Mouse (Mus musculus): ENCODE data around the gene Olfr1054. TPM values are rescaled to one million over a fixed set of nuclear protein-coding genes. Genes with fewer than 3 reads are reported as not detected.
"Not testable (repeated sequence)": the region's sequence is repeated elsewhere in the genome, so short reads cannot be mapped to it uniquely, and the experiment has no call there.

Olfr1054 gene
- polyA plus RNA-seq (2012; rRNA removed) = not detected in 2 replicates

DNA sequence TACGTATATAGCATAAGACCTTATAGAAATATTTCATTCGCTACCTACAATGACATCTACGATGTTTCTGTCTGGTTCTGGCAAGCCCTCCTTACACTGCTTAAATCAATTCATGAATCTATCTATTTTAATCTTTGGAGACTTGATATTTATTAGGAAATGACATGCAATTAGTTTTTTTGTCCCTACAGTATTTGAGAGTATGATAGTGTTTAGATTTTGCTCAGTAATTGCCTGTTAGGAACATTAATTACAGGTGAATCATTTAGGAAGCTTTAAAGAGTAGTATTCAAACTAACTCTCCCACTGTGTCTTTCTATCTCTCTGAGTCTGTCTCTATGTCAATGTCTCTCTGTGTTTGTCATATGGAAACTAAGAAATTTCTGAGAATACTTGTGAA lies at the start of gene Olfr1054:
Gene Olfr1054, minus strand, starts transcription at position 101 of the 400 bp plus-strand sequence.
- no peak within 1 kb of the TSS for H3K4me3 ChIP-seq (replicated peaks; ENCODE audit: extremely low read depth, low read depth, low read length)
- WGBS = 78% methylated on average over 3 of the region's 3 CpGs
- H3K4me1 ChIP-seq (ENCODE audit: control insufficient read depth, insufficient read depth, low read length) = no peaks in the 10 kb centered on the region
- TF ChIP-seq POLR2A (IDR thresholded peaks at IDR 0.05; ENCODE audit: borderline replicate concordance, extremely low read depth, low read depth, low read length) (no peak), CTCF (IDR thresholded peaks at IDR 0.05; ENCODE audit: insufficient read depth, low read length) (no peak)
- DNase-seq = no peak

DNA sequence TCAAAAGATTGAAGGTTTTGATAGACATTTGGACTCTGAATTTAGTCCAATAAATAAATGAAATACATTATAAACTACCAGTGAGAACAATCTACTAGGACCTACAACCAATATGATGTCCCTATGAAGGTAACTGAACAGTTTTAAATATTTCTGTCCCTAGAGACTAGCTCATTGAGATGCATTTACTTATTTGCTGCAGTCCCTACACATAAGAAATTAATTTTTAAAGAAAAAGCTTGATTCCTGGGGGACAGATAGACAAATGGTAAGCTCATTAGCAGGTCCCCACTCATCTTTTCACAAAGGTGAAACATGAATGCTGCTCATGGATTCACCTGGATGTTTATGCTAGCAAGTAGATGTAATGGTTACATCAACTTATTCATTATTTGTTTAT lies 43.1 kb upstream of the Olfr1054 start, which contains the start of gene Olfr1057:
Gene Olfr1057, minus strand, starts transcription at position 101 of the 400 bp plus-strand sequence.
- DNase-seq = no peak
- no peak within 1 kb of the TSS for H3K4me3 ChIP-seq (replicated peaks; ENCODE audit: extremely low read depth, low read depth, low read length)
- TF ChIP-seq POLR2A (IDR thresholded peaks at IDR 0.05; ENCODE audit: borderline replicate concordance, extremely low read depth, low read depth, low read length) = no peak
- TF ChIP-seq CTCF (IDR thresholded peaks at IDR 0.05; ENCODE audit: insufficient read depth, low read length) = no peak
- H3K4me1 ChIP-seq (ENCODE audit: control insufficient read depth, insufficient read depth, low read length) = no peaks in the 10 kb centered on the region

- not testable (repeated sequence) for H3K4me3 ChIP-seq (replicated peaks; ENCODE audit: extremely low read depth, low read depth, low read length); DNase-seq; H3K4me1 ChIP-seq (ENCODE audit: control insufficient read depth, insufficient read depth, low read length)
- 67% methylated on average over 1 of the region's 6 CpGs for WGBS
Measured at GRCm38 (mm10) chr2:86366342-86366741, 31.1 kb upstream of the Olfr1054 start.

DNA sequence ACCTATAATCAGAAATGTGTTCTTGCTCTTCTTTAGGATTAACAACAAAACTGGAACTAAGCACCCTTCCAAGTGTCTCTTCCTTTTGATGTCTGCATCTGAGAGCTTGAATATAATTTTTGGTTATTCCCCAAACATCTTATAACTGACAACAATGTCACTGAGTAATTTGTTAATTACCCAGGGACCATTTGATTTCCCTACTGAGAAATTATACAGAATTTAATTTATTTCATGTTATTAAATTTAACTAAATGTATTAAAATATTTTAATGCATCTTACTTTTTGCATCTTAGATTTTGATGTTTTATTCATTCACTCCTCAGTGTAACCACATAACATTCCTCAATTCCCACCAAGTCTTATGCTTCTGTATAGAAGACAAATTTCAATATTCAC lies 27.1 kb upstream of the Olfr1054 start, which contains the start of gene Olfr1056:
Gene Olfr1056, minus strand, starts transcription at position 101 of the 400 bp plus-strand sequence.
- DNase-seq = no peak
- no peaks in the 10 kb centered on the region for H3K4me1 ChIP-seq (ENCODE audit: control insufficient read depth, insufficient read depth, low read length)

GRCm38 (mm10) chr2:86351751-86352150 lies 16.5 kb upstream of the Olfr1054 start:
- not testable (repeated sequence) for H3K4me3 ChIP-seq (replicated peaks; ENCODE audit: extremely low read depth, low read depth, low read length); DNase-seq; H3K4me1 ChIP-seq (ENCODE audit: control insufficient read depth, insufficient read depth, low read length)
- 88% methylated on average over 1 of the region's 1 CpGs for WGBS

More for the DNA sequence above, 27.1 kb upstream of the Olfr1054 start, which contains the start of gene Olfr1056:
- H3K4me3 ChIP-seq (replicated peaks; ENCODE audit: extremely low read depth, low read depth, low read length) = no peak within 1 kb of the TSS
- TF ChIP-seq POLR2A (IDR thresholded peaks at IDR 0.05; ENCODE audit: borderline replicate concordance, extremely low read depth, low read depth, low read length) (no peak), CTCF (IDR thresholded peaks at IDR 0.05; ENCODE audit: insufficient read depth, low read length) (no peak)

GRCm38 (mm10) chr2:86350184-86350583 lies 15.0 kb upstream of the Olfr1054 start, which contains the start of gene Olfr1055:
Gene Olfr1055, minus strand, starts transcription at chr2:86350284.
- TF ChIP-seq POLR2A (IDR thresholded peaks at IDR 0.05; ENCODE audit: borderline replicate concordance, extremely low read depth, low read depth, low read length) = no peak
- no peak for TF ChIP-seq CTCF (IDR thresholded peaks at IDR 0.05; ENCODE audit: insufficient read depth, low read length)
- Histone ChIP-seq H3K4me3 (replicated peaks; ENCODE audit: extremely low read depth, low read depth, low read length) (no peak within 1 kb of the TSS), H3K4me1 (ENCODE audit: control insufficient read depth, insufficient read depth, low read length) (no peaks in the 10 kb centered on the region)
- 80% methylated on average over 5 of the region's 5 CpGs for WGBS
- DNase-seq = no peak

DNA sequence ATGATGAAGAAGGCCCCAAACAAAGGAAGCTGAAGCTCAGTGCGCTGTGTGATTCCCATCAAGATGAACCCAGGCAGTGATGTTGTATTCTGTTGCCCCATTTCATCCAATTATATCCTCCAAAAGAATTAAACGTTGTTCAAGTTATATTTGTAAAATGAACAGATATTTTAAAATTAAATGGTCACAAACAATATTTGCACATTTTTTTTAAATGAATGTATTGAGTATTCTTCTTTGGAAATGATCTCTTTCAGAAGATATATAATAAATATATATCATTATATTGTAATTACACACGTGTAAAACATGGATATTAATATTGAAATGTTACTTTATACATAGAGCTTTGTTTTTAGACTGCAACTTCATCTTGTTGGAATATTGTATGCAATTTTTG lies 20.0 kb downstream of the Olfr1054 start, which contains the start of gene Olfr1053:
Gene Olfr1053, minus strand, starts transcription at position 101 of the 400 bp plus-strand sequence.
- H3K4me1 ChIP-seq (ENCODE audit: control insufficient read depth, insufficient read depth, low read length) = no peaks in the 10 kb centered on the region
- DNase-seq = no peak
- TF ChIP-seq CTCF (IDR thresholded peaks at IDR 0.05; ENCODE audit: insufficient read depth, low read length) = no peak
- no peak for TF ChIP-seq POLR2A (IDR thresholded peaks at IDR 0.05; ENCODE audit: borderline replicate concordance, extremely low read depth, low read depth, low read length)
- 49% methylated on average over 3 of the region's 3 CpGs for WGBS
- H3K4me3 ChIP-seq (replicated peaks; ENCODE audit: extremely low read depth, low read depth, low read length) = no peak within 1 kb of the TSS

DNA sequence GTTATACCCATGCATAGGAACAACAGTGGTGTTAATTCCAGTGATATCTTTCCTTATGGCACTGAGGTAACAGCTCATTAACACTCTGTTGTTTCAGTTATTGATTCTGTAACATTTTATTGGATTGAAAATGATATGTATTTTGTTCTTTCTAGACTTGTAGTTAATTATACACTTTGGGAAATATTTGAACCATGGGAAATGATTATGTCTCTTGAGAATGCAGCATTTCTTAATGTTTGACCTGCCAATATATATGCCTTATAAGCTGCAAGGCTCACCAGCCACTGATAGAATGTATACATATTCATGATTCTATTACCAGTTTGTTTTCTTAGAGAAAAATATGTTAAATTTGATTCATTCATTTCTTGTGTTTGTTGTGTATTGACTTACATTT lies 43.1 kb downstream of the Olfr1054 start, which contains the start of gene Olfr1052:
Gene Olfr1052, plus strand, starts transcription at position 301 of the 400 bp plus-strand sequence.
- Histone ChIP-seq H3K4me3 (replicated peaks; ENCODE audit: extremely low read depth, low read depth, low read length) (no peak within 1 kb of the TSS), H3K4me1 (ENCODE audit: control insufficient read depth, insufficient read depth, low read length) (no peaks in the 10 kb centered on the region)
- no peak for DNase-seq
- no peak for TF ChIP-seq CTCF (IDR thresholded peaks at IDR 0.05; ENCODE audit: insufficient read depth, low read length)

Other genes starting within 250 kb of the Olfr1054 start
- not detected in 2 replicates for gene Olfr1037, start 248.0 kb downstream of the Olfr1054 start, polyA plus RNA-seq (2012; rRNA removed)
- not detected in 2 replicates for gene Olfr1039, start 199.5 kb downstream of the Olfr1054 start, polyA plus RNA-seq (2012; rRNA removed)
- gene Olfr1040, start 188.7 kb downstream of the Olfr1054 start, polyA plus RNA-seq (2012; rRNA removed) = not detected in 2 replicates
- gene Olfr1042, start 173.6 kb downstream of the Olfr1054 start, polyA plus RNA-seq (2012; rRNA removed) = not detected in 2 replicates
- gene Olfr1043, start 167.9 kb downstream of the Olfr1054 start, polyA plus RNA-seq (2012; rRNA removed) = not detected in 2 replicates
- gene Olfr1044, start 157.6 kb downstream of the Olfr1054 start, polyA plus RNA-seq (2012; rRNA removed) = not detected in 2 replicates
- gene Olfr52, start 149.8 kb downstream of the Olfr1054 start, polyA plus RNA-seq (2012; rRNA removed) = not detected in 2 replicates
- gene Olfr1045, start 132.4 kb downstream of the Olfr1054 start, polyA plus RNA-seq (2012; rRNA removed) = not detected in 2 replicates
- not detected in 2 replicates for gene Olfr1046, start 116.1 kb downstream of the Olfr1054 start, polyA plus RNA-seq (2012; rRNA removed)
- gene Olfr1047, start 104.0 kb downstream of the Olfr1054 start, polyA plus RNA-seq (2012; rRNA removed) = not detected in 2 replicates
- gene Olfr1048, start 95.1 kb downstream of the Olfr1054 start, polyA plus RNA-seq (2012; rRNA removed) = not detected in 2 replicates
- not detected in 2 replicates for gene Olfr1049, start 77.1 kb downstream of the Olfr1054 start, polyA plus RNA-seq (2012; rRNA removed)
- gene Olfr1051, start 56.3 kb downstream of the Olfr1054 start, polyA plus RNA-seq (2012; rRNA removed) = not detected in 2 replicates
- not detected in 2 replicates for gene Olfr1052, start 43.0 kb downstream of the Olfr1054 start, polyA plus RNA-seq (2012; rRNA removed)
- gene Olfr1053, start 20.1 kb downstream of the Olfr1054 start, polyA plus RNA-seq (2012; rRNA removed) = not detected in 2 replicates
- gene Olfr1055, start 14.9 kb upstream of the Olfr1054 start, polyA plus RNA-seq (2012; rRNA removed) = not detected in 2 replicates
- gene Olfr1056, start 27.0 kb upstream of the Olfr1054 start, polyA plus RNA-seq (2012; rRNA removed) = not detected in 2 replicates
- gene Olfr1057, start 43.0 kb upstream of the Olfr1054 start, polyA plus RNA-seq (2012; rRNA removed) = not detected in 2 replicates
- not detected in 2 replicates for gene Olfr1058, start 53.1 kb upstream of the Olfr1054 start, polyA plus RNA-seq (2012; rRNA removed)
- not detected in 2 replicates for gene Olfr1061, start 78.6 kb upstream of the Olfr1054 start, polyA plus RNA-seq (2012; rRNA removed)
- not detected in 2 replicates for gene Olfr1062, start 91.3 kb upstream of the Olfr1054 start, polyA plus RNA-seq (2012; rRNA removed)
- not detected in 2 replicates for gene Olfr1065, start 115.2 kb upstream of the Olfr1054 start, polyA plus RNA-seq (2012; rRNA removed)
- gene Olfr1066, start 120.8 kb upstream of the Olfr1054 start, polyA plus RNA-seq (2012; rRNA removed) = not detected in 2 replicates
- gene Olfr228, start 152.0 kb upstream of the Olfr1054 start, polyA plus RNA-seq (2012; rRNA removed) = not detected in 2 replicates
- gene Olfr1076, start 173.0 kb upstream of the Olfr1054 start, polyA plus RNA-seq (2012; rRNA removed) = not detected in 2 replicates
- not detected in 2 replicates for gene Olfr1079, start 207.0 kb upstream of the Olfr1054 start, polyA plus RNA-seq (2012; rRNA removed)
- gene Olfr1080, start 222.8 kb upstream of the Olfr1054 start, polyA plus RNA-seq (2012; rRNA removed) = not detected in 2 replicates

Data from lung, adult 2 months (tissue).